In the genomic region with DNA sequence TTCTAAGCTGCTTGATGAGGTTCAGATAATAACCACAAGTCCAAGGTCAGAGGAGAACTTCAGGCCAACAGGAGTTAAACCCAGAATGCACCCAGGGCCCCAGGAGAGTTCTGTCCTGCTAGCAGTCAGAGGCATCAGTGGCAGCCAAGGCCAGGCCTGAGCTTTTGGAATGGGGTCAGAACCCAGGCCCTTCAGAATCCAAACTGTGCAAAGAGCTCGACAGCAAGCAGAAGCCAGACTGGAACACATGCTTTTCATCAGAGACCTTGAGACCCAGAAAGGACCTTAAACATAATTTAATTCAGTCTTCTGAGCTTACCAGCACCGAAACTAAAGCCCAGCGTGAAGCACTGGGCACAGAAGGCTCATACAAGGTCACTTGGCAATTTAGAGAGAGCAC, we compare ENCODE assay signal across 17 mouse cellular contexts.
DNase-seq lines count a peak whose midpoint lies in the region; ATAC-seq and TF ChIP-seq lines count a peak whose summit lies in the region.
"Had no signal": no experiment of that assay in that cellular context is flagged by ENCODE, and none has a peak within 500 bp of the region (broad histone marks: within the 10 kb centered on the region; RNA-seq: fewer than 3 reads in every experiment).

No protein-coding gene starts in this region.

- peak overlapping the region; percentile 16; the same call in 1 of the 2 replicates for H3K27ac ChIP-seq in gastrocnemius, adult 2 months
- H3K27ac ChIP-seq in kidney, embryonic 14.5 days (ENCODE audit: low read depth, low read length), result no peak overlapping the region
- H3K27ac ChIP-seq: embryonic facial prominence, embryonic 13.5 days; limb, embryonic 12.5 days; neural tube, embryonic 12.5 days had no signal

- peak; percentile 47 for DNase-seq in gastrocnemius, adult 2 months
- no peak for DNase-seq in gastrocnemius, postnatal 4 days (ENCODE audit: low spot score in 2 of 2)
- DNase-seq in kidney, adult 8-10 months, result peak; percentile 11 to 19
- DNase-seq in adrenal gland, adult 8-10 months, result peak; percentile 64
- DNase-seq in gastrocnemius, postnatal 14 days, result peak; percentile 24
- DNase-seq in thymus, postnatal 25 days, result no peak
- DNase-seq in urinary bladder, postnatal 10 days (ENCODE audit: low spot score), result no peak
- DNase-seq: kidney, postnatal 36 days; lung, postnatal 14 days; right cerebral cortex, postnatal 4 days; thymus, adult 18-20 months had no signal

- H3K4me2 ChIP-seq in kidney, embryonic 14.5 days (replicated peaks; ENCODE audit: low read depth, low read length), result no peak overlapping the region
- H3K4me2 ChIP-seq: embryonic facial prominence, embryonic 13.5 days; limb, embryonic 12.5 days; neural tube, embryonic 12.5 days had no signal

- intact Hi-C loops in gastrocnemius, adult 2 months (cut with DNase I), result no loop called here
- intact Hi-C loops in gastrocnemius, postnatal 14 days (cut with DNase I; ENCODE audit: low total_unique reads), result no loop called here

- no peaks in the 10 kb centered on the region for H3K9me3 ChIP-seq in kidney, embryonic 14.5 days (ENCODE audit: control insufficient read depth, low read length)
- H3K9me3 ChIP-seq: embryonic facial prominence, embryonic 13.5 days; limb, embryonic 12.5 days; neural tube, embryonic 12.5 days had no signal

- TF ChIP-seq CTCF in gastrocnemius, adult 2 months (IDR thresholded peaks at IDR 0.05), result no peak

- ATAC-seq in kidney, embryonic 14.5 days (ENCODE audit: low FRiP score, low TSS enrichment), result no peak
- ATAC-seq: forebrain, embryonic 14.5 days; hindbrain, embryonic 16.5 days had no signal

- no peak overlapping the region for H3K4me3 ChIP-seq in gastrocnemius, adult 2 months
- no peak overlapping the region for H3K4me3 ChIP-seq in kidney, embryonic 14.5 days (ENCODE audit: low read length)
- H3K4me3 ChIP-seq: embryonic facial prominence, embryonic 13.5 days; limb, embryonic 12.5 days; neural tube, embryonic 12.5 days had no signal

- 58% methylated on average over 3 of the region's 3 CpGs for WGBS in kidney, embryonic 14.5 days

- no peaks in the 10 kb centered on the region for H3K36me3 ChIP-seq in kidney, embryonic 14.5 days (ENCODE audit: control insufficient read depth, insufficient read depth, low read length)
- H3K36me3 ChIP-seq: embryonic facial prominence, embryonic 13.5 days; limb, embryonic 12.5 days; neural tube, embryonic 12.5 days had no signal

- no peaks in the 10 kb centered on the region for H3K27me3 ChIP-seq in kidney, embryonic 14.5 days (ENCODE audit: control insufficient read depth, insufficient read depth, low read length)
- H3K27me3 ChIP-seq: embryonic facial prominence, embryonic 13.5 days; neural tube, embryonic 12.5 days had no signal

- H3K9ac ChIP-seq in kidney, embryonic 14.5 days (ENCODE audit: low read depth, low read length), result no peak overlapping the region
- H3K9ac ChIP-seq: embryonic facial prominence, embryonic 13.5 days; limb, embryonic 12.5 days; neural tube, embryonic 12.5 days had no signal

- no peaks in the 10 kb centered on the region for H3K4me1 ChIP-seq in kidney, embryonic 14.5 days (ENCODE audit: control insufficient read depth, insufficient read depth, low read length)
- H3K4me1 ChIP-seq: embryonic facial prominence, embryonic 13.5 days; neural tube, embryonic 12.5 days had no signal

Comparison
In these comparisons a context has a peak if more than half of its experiments do, and no peak if none do; other contexts are left out.
1. DNase-seq: peak in gastrocnemius, adult 2 months (single experiment), kidney, adult 8-10 months (2 of 2), adrenal gland, adult 8-10 months (single experiment) and gastrocnemius, postnatal 14 days (single experiment); none in gastrocnemius, postnatal 4 days (0 of 2), thymus, postnatal 25 days (single experiment) and urinary bladder, postnatal 10 days (single experiment).